Mouse (Mus musculus): ENCODE measurements at regions not wholly inside any gene's neighbourhood (a gene's known extent, or its start where the extent isn't known, plus 50 kb on each side); places are given as distances from the start of the nearest gene placed in this dataset.
A peak's percentile ranks its signal among the peaks of the same experiment; 100 is the strongest.

DNA sequence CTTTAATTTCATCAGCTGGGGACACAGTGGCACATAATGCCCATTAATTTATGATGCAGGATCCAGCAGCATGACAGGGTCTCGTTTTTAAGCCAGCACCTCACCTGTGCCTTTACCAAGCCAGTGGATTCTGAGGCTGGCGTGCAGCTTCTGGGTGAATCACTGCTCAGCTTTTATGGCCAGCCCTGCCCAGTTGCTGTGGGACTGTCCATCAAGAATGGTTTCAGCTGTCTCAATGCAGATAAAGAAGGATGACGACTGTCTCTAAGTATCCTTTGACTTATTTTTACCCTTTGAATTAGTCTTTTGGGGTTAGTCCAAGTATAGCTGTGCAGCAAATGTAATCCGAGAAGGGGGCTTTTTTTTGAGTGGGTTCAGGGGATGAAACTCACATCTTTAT, 167.3 kb upstream of the Bcor start:
- DNase-seq (ENCODE audit: low read depth, low spot score), result no peak
- H3K9ac ChIP-seq (ENCODE audit: insufficient read depth, low read depth, low read length, poor library complexity, severe bottlenecking), result no peak overlapping the region
- H3K36me3 ChIP-seq (ENCODE audit: control insufficient read depth, insufficient read depth, low read length, poor library complexity, severe bottlenecking), result no peaks in the 10 kb centered on the region
- no peak for TF ChIP-seq ZC3H11A (IDR thresholded peaks at IDR 0.05; ENCODE audit: borderline replicate concordance, low read depth, low read length)
- no peak for TF ChIP-seq ZNF384 (IDR thresholded peaks at IDR 0.05; ENCODE audit: low read depth, low read length)
- TF ChIP-seq HCFC1 (IDR thresholded peaks at IDR 0.05; ENCODE audit: borderline replicate concordance, insufficient read depth, low read length), result no peak
- no peak for TF ChIP-seq CHD2 (IDR thresholded peaks at IDR 0.05; ENCODE audit: low read depth, low read length)
- TF ChIP-seq MAFK (IDR thresholded peaks at IDR 0.05; ENCODE audit: insufficient read depth, low read depth, low read length), result no peak
- no peak overlapping the region for H3K27ac ChIP-seq (ENCODE audit: insufficient read depth, low read depth, low read length, poor library complexity, severe bottlenecking)
- no peaks in the 10 kb centered on the region for H3K9me3 ChIP-seq (ENCODE audit: control insufficient read depth, insufficient read depth, low read depth, low read length)
- H3K4me3 ChIP-seq (ENCODE audit: insufficient read depth in 1 of 2, low read depth in 1 of 2, low read length in 2 of 2, poor library complexity in 1 of 2, severe bottlenecking in 1 of 2), result no peak overlapping the region
- in situ Hi-C loops (cut with MboI; ENCODE audit: low sequenced_read_pairs in 2 of 2, unreplicated experiment in 2 of 2), result no loop called here
- no peaks in the 10 kb centered on the region for H3K4me1 ChIP-seq (ENCODE audit: control insufficient read depth in 2 of 2, insufficient read depth in 2 of 2, low read length in 2 of 2, poor library complexity in 1 of 2)

DNA sequence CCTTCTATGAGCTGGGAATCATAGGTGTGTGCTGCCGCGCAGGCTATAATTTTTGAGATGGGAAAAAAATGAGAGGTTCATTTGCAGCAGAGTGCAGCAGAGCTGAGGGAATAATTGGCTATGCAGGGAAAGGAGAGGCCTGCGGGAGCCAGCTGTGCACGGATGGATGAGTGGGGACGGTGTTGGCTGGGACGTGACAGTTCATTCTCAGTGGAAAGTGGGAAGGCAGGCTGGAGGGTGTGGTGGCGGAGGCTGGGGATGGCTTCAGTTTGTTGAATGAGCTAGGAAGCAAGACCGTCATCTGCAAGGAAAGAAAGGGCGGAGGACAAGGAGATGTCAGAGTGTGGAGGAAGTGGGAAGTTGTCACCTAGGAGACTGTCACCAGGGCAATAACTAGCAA, 180.4 kb upstream of the Bcor start:
- H3K9ac ChIP-seq (ENCODE audit: insufficient read depth, low read depth, low read length, poor library complexity, severe bottlenecking), result no peak overlapping the region
- no peak overlapping the region for H3K27ac ChIP-seq (ENCODE audit: insufficient read depth, low read depth, low read length, poor library complexity, severe bottlenecking)
- no peaks in the 10 kb centered on the region for H3K36me3 ChIP-seq (ENCODE audit: control insufficient read depth, insufficient read depth, low read length, poor library complexity, severe bottlenecking)
- DNase-seq (ENCODE audit: low read depth, low spot score), result no peak
- in situ Hi-C loops (cut with MboI; ENCODE audit: low sequenced_read_pairs in 2 of 2, unreplicated experiment in 2 of 2), result no loop called here
- H3K4me1 ChIP-seq (ENCODE audit: control insufficient read depth in 2 of 2, insufficient read depth in 2 of 2, low read length in 2 of 2, poor library complexity in 1 of 2), result no peaks in the 10 kb centered on the region
- no peaks in the 10 kb centered on the region for H3K9me3 ChIP-seq (ENCODE audit: control insufficient read depth, insufficient read depth, low read depth, low read length)
- H3K4me3 ChIP-seq (ENCODE audit: insufficient read depth in 1 of 2, low read depth in 1 of 2, low read length in 2 of 2, poor library complexity in 1 of 2, severe bottlenecking in 1 of 2), result no peak overlapping the region
- no peak for TF ChIP-seq ZNF384 (IDR thresholded peaks at IDR 0.05; ENCODE audit: low read depth, low read length)
- no peak for TF ChIP-seq CHD2 (IDR thresholded peaks at IDR 0.05; ENCODE audit: low read depth, low read length)
- TF ChIP-seq HCFC1 (IDR thresholded peaks at IDR 0.05; ENCODE audit: borderline replicate concordance, insufficient read depth, low read length), result no peak
- no peak for TF ChIP-seq MAFK (IDR thresholded peaks at IDR 0.05; ENCODE audit: insufficient read depth, low read depth, low read length)
- TF ChIP-seq ZC3H11A (IDR thresholded peaks at IDR 0.05; ENCODE audit: borderline replicate concordance, low read depth, low read length), result no peak

- Histone ChIP-seq H3K4me1 (ENCODE audit: control insufficient read depth in 2 of 2, insufficient read depth in 2 of 2, low read length in 2 of 2, poor library complexity in 1 of 2) (no peaks in the 10 kb centered on the region), H3K36me3 (ENCODE audit: control insufficient read depth, insufficient read depth, low read length, poor library complexity, severe bottlenecking) (no peaks in the 10 kb centered on the region), H3K9ac (ENCODE audit: insufficient read depth, low read depth, low read length, poor library complexity, severe bottlenecking) (no peak overlapping the region), H3K9me3 (ENCODE audit: control insufficient read depth, insufficient read depth, low read depth, low read length) (no peaks in the 10 kb centered on the region), H3K27ac (ENCODE audit: insufficient read depth, low read depth, low read length, poor library complexity, severe bottlenecking) (no peak overlapping the region), H3K4me3 (ENCODE audit: insufficient read depth in 1 of 2, low read depth in 1 of 2, low read length in 2 of 2, poor library complexity in 1 of 2, severe bottlenecking in 1 of 2) (no peak overlapping the region)
- TF ChIP-seq ZC3H11A (IDR thresholded peaks at IDR 0.05; ENCODE audit: borderline replicate concordance, low read depth, low read length) (no peak), CHD2 (IDR thresholded peaks at IDR 0.05; ENCODE audit: low read depth, low read length) (no peak), MAFK (IDR thresholded peaks at IDR 0.05; ENCODE audit: insufficient read depth, low read depth, low read length) (no peak), ZNF384 (IDR thresholded peaks at IDR 0.05; ENCODE audit: low read depth, low read length) (no peak), HCFC1 (IDR thresholded peaks at IDR 0.05; ENCODE audit: borderline replicate concordance, insufficient read depth, low read length) (no peak)
- DNase-seq (ENCODE audit: low read depth, low spot score), result no peak
- in situ Hi-C loops (cut with MboI; ENCODE audit: low sequenced_read_pairs in 2 of 2, unreplicated experiment in 2 of 2), result no loop called here
Observed at GRCm38 (mm10) chrX:12341356-12341965, 181.3 kb upstream of the Bcor start.

DNA sequence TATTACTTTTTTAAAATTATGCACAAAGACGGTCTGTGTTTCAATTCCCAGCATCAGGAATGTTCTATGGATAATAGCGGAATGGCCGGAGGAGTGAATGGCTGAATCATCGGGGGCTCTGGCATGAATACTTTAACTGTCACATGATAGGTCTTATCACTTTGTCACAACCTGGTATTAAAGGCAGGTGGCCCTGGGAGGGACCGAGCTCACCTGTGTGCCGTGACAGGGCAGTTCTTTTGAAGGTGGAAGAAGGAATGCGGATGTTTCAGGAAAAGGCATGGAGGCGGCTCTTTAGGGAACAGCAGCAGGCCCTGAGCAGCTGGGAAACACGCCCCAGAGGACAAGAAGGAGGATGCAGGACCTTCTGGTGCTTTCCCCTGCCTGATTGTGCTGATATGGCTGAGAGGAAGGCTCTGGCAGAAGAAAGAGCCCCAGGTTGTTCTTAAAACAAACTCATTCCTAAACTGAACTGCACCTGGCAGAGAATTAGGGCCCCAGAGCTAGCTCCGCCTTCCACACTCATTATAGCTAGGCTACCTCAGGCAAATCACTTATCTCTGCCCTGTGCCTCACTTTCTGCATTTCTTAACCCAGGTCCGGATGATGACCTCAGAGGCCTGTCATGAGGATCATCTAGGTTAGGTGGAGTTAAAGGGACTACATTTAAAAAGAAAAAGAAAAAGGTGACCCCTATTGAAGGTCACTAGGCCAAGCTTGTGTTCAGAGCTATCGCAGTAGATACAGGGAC, 184.8 kb upstream of the Bcor start:
- Histone ChIP-seq H3K9ac (ENCODE audit: insufficient read depth, low read depth, low read length, poor library complexity, severe bottlenecking) (no peak overlapping the region), H3K9me3 (ENCODE audit: control insufficient read depth, insufficient read depth, low read depth, low read length) (no peaks in the 10 kb centered on the region), H3K27ac (ENCODE audit: insufficient read depth, low read depth, low read length, poor library complexity, severe bottlenecking) (no peak overlapping the region), H3K4me3 (ENCODE audit: insufficient read depth in 1 of 2, low read depth in 1 of 2, low read length in 2 of 2, poor library complexity in 1 of 2, severe bottlenecking in 1 of 2) (no peak overlapping the region), H3K36me3 (ENCODE audit: control insufficient read depth, insufficient read depth, low read length, poor library complexity, severe bottlenecking) (no peaks in the 10 kb centered on the region), H3K4me1 (ENCODE audit: control insufficient read depth in 2 of 2, insufficient read depth in 2 of 2, low read length in 2 of 2, poor library complexity in 1 of 2) (no peaks in the 10 kb centered on the region)
- TF ChIP-seq ZC3H11A (IDR thresholded peaks at IDR 0.05; ENCODE audit: borderline replicate concordance, low read depth, low read length), result no peak
- TF ChIP-seq HCFC1 (IDR thresholded peaks at IDR 0.05; ENCODE audit: borderline replicate concordance, insufficient read depth, low read length), result no peak
- TF ChIP-seq ZNF384 (IDR thresholded peaks at IDR 0.05; ENCODE audit: low read depth, low read length), result no peak
- 0 out of 2 replicates have a peak, but pooled peaks have one; percentile 28 for TF ChIP-seq MAFK (IDR thresholded peaks at IDR 0.05; ENCODE audit: insufficient read depth, low read depth, low read length)
- DNase-seq (ENCODE audit: low read depth, low spot score), result no peak
- in situ Hi-C loops (cut with MboI; ENCODE audit: low sequenced_read_pairs in 2 of 2, unreplicated experiment in 2 of 2), result no loop called here

All from ES-E14 (cell line).